Mouse (Mus musculus): ENCODE results near the gene Bnc1.

- TF ChIP-seq CTCF (IDR thresholded peaks at IDR 0.05; ENCODE audit: low read depth, low read length) (no peak), POLR2A (IDR thresholded peaks at IDR 0.05; ENCODE audit: extremely low read depth, insufficient read depth, low read length) (no peak)
These were observed 63.1 kb downstream of the Bnc1 start for GRCm38 (mm10) chr7:81928998-81929397.

Data from liver, adult 2 months (tissue).